Mouse (Mus musculus) embryonic fibroblast, embryonic 13.5 days (primary cell): ENCODE data around the gene Rtl1. TPM values are rescaled to one million over a fixed set of nuclear protein-coding genes. Genes with fewer than 3 reads are reported as not detected.

Experiments
- H3K27ac ChIP-seq: 2 replicates; pipeline ENCODE4 v1.5.1; 2012; ENCODE audit warnings: low read length, control low read depth, inconsistent platforms; ENCODE audit not compliant: insufficient read depth
- H3K4me1 ChIP-seq: 2 replicates; pipeline ENCODE4 v1.6.1; 2011; ENCODE audit warnings: low read length; ENCODE audit not compliant: control insufficient read depth, insufficient read depth
- H3K4me3 ChIP-seq: 2 replicates; pipeline ENCODE4 v1.5.1; 2011; ENCODE audit warnings: mild to moderate bottlenecking, control low read depth, low read length; ENCODE audit not compliant: insufficient read depth
- CTCF ChIP-seq: IDR thresholded peaks from 2 replicates; pipeline ENCODE4 v1.5.1; 2011; ENCODE audit warnings: mild to moderate bottlenecking, control low read depth, low read length, moderate library complexity, borderline replicate concordance; ENCODE audit not compliant: insufficient read depth
- POLR2A ChIP-seq: IDR thresholded peaks from 2 replicates; pipeline ENCODE4 v1.6.1; 2011; ENCODE audit warnings: low read depth, mild to moderate bottlenecking, control low read depth, low read length, moderate library complexity
- polyA plus RNA-seq: library from polyadenylated mRNA; stranded (reverse); fragments of >200 nt; gene quantifications from 2 replicates; pipeline ENCODE4 v1.2.4, GENCODE M21; 2011; ENCODE audit warnings: low read depth; ENCODE audit not compliant: missing spikeins, insufficient read length

Gene Rtl1
- 0.53 TPM in 1 of 2 replicates, not detected in the other for polyA plus RNA-seq

DNA sequence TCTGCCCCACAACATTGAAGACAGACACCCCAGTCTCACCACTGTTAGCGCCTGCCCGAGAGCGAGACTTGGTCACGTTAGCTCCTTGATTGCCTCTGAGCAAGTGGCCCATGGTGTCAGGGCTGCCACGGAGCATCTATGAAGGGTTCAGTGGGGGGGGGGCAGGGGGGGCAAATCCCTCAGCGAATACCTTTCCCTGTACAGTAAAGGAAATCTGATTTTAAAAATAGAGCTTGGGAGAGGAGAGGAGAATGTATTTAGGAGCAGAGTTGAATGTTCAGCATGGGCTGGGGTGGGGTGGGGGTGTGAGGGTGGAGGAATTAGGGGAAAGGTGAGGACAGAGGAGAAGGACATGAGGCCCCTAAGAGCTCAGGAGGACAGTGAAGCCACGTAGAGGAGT, at the start of gene Rtl1:
TSS of gene Rtl1 (minus strand) at position 101 of the 400 bp plus-strand sequence.
- Histone ChIP-seq H3K27ac (no peak within 1 kb of the TSS), H3K4me1 (peaks cover 6% of the 10 kb centered on the region; the same call in 1 of the 2 replicates), H3K4me3 (no peak within 1 kb of the TSS)
- no peak for TF ChIP-seq CTCF
- TF ChIP-seq POLR2A, result no peak

DNA sequence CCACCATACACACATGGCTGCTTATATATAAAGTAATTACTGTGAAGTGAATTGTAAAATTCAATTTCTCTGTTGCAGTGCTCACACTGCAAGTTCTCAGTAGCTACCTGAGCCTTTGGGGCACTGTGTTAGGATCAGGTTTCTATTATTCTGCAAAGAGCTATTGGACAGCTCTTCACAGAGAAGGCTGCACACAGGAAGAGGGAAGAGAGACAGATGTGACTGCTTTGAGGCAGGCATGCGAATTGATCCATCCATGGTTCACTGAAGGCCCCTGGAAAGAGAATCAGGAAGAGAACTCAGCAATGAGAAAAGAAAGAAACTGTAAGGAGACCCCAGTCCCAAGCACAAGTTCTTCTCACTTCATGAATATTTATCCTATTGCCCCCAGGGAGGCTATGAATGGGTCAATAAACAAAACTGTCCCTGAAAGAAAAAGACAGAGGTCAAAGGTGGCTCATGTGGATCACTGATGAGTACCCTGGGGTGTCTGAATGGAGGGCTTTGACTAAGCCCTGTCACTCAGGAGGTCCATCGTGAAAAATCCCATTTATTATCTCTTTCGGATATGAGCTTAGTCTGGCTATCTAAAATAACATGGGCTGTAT, 40.5 kb upstream of the Rtl1 start:
- no peak overlapping the region for H3K4me3 ChIP-seq
- H3K27ac ChIP-seq, result no peak overlapping the region
- TF ChIP-seq POLR2A (no peak), CTCF (no peak)

GRCm38 (mm10) chr12:109632035-109632434, 31.9 kb upstream of the Rtl1 start:
- Histone ChIP-seq H3K4me1 (peaks cover 2% of the 10 kb centered on the region), H3K4me3 (no peak overlapping the region), H3K27ac (no peak overlapping the region)
- TF ChIP-seq POLR2A, result no peak
- no peak for TF ChIP-seq CTCF

More for the DNA sequence above, 40.5 kb upstream of the Rtl1 start:
- H3K4me1 ChIP-seq, result no peaks in the 10 kb centered on the region

DNA sequence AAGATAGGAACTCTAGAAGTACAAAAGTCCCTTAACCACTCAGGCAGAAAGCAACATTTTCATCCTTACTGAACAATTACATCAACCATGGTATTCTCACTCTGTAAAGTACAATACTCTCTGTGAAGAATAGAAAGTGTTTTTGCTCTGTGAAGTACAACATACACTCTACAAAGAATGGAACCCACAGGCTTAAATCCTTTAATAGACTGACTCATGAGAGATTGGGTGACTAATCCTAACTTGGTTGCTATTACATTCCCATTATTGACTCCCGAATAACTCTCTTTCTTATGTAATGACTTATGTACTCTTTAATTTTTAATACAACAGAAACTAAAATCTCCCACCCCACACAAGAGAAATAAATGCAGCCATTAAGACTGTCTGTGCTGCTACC, 28.8 kb upstream of the Rtl1 start:
- no peak overlapping the region; the same call in 1 of the 2 replicates for H3K27ac ChIP-seq
- peaks cover 4% of the 10 kb centered on the region for H3K4me1 ChIP-seq
- no peak overlapping the region for H3K4me3 ChIP-seq
- TF ChIP-seq POLR2A (no peak), CTCF (no peak)

- H3K4me1 ChIP-seq, result peaks cover 4% of the 10 kb centered on the region
- TF ChIP-seq POLR2A (no peak), CTCF (no peak)
- H3K27ac ChIP-seq, result no peak overlapping the region
- no peak overlapping the region for H3K4me3 ChIP-seq
Observed at GRCm38 (mm10) chr12:109626910-109627309, 26.8 kb upstream of the Rtl1 start.

DNA sequence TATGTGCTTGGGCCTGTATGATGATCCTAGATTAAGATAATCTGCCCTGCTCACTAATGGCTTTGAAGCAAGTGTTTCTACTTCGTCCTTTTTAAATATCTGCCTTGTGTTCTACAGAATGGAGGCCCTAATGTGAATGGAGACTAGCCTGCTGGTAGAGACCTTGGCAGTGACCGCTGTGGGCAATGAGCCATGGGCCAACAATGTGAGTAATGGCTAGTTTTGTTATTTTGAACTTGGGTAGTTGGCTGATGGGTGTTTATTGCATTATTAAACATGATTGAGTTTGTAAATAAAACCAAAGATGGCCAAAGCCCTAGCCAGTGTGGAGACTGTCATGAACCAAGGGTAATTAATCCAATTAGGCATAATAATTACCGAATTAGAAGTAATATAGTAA, 20.1 kb upstream of the Rtl1 start:
- Histone ChIP-seq H3K27ac (no peak overlapping the region), H3K4me1 (no peaks in the 10 kb centered on the region; the same call in 1 of the 2 replicates), H3K4me3 (no peak overlapping the region)
- no peak for TF ChIP-seq CTCF
- TF ChIP-seq POLR2A, result no peak

DNA sequence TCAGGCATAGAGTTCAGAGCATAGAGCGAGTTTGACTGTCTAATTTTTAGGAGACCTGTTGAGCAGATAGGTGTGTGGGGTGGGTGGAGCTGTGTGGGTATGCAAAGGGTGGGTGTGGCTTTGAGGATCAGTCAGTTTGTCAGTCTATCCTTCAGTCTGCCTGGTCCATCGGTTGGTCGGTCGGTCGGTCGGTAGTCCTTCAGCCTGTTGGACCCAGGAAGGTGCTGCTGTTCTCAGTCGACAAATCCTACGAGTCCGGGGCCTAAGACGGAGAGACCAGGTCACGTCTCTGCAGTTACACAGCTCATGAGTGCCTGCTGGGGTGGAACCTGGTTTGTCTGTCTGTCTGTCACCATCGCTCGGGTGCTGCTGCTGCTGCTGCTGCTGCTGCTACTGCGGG, 17.9 kb upstream of the Rtl1 start:
- TF ChIP-seq POLR2A, result no peak
- TF ChIP-seq CTCF, result no peak
- Histone ChIP-seq H3K4me3 (no peak overlapping the region), H3K27ac (no peak overlapping the region), H3K4me1 (no peaks in the 10 kb centered on the region)

GRCm38 (mm10) chr12:109617126-109617525, 17.0 kb upstream of the Rtl1 start:
- Histone ChIP-seq H3K4me1 (no peaks in the 10 kb centered on the region), H3K27ac (no peak overlapping the region), H3K4me3 (no peak overlapping the region)
- TF ChIP-seq CTCF (no peak), POLR2A (no peak)

GRCm38 (mm10) chr12:109615371-109615770, 15.2 kb upstream of the Rtl1 start:
- H3K27ac ChIP-seq, result no peak overlapping the region
- TF ChIP-seq CTCF, result no peak
- TF ChIP-seq POLR2A, result no peak
- no peak overlapping the region for H3K4me3 ChIP-seq
- no peaks in the 10 kb centered on the region for H3K4me1 ChIP-seq

- H3K27ac ChIP-seq, result no peak overlapping the region
- no peaks in the 10 kb centered on the region for H3K4me1 ChIP-seq
- TF ChIP-seq POLR2A (no peak), CTCF (no peak)
- H3K4me3 ChIP-seq, result no peak overlapping the region
Observed at GRCm38 (mm10) chr12:109614416-109614815, 14.3 kb upstream of the Rtl1 start.
